Mouse (Mus musculus): ENCODE data around the gene Srp9. TPM values are rescaled to one million over a fixed set of nuclear protein-coding genes. Genes with fewer than 3 reads are reported as not detected.
"Not testable (repeated sequence)": the region's sequence is repeated elsewhere in the genome, so short reads cannot be mapped to it uniquely, and the experiment has no call there.

The Srp9 gene
- polyA plus RNA-seq, 1 experiment from 2014 or later: 113 TPM

DNA sequence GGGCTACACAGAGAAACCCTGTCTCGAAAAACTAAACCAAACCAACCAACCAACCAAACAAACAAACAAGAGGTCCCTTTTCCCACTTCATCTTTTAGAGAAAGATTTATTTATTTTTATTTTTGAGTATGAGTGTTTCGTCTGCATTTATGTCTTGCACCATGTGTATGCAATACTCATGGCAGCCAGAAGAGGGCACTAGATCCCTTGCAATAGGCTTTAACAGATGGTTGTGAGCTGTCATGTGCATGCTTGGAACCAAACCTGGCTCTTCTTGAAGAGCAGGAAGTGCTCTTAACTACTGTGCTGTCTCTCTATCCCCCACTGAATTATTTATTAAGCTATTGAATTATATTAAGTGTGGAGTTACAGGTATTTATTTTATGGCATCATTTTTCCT, 25.4 kb downstream of the Srp9 start:
- Histone ChIP-seq H3K9me3 (ENCODE audit: control insufficient read depth, low read length) (no peaks in the 10 kb centered on the region), H3K4me1 (ENCODE audit: control insufficient read depth in 2 of 2, insufficient read depth in 2 of 2, low read length in 2 of 2) (peaks cover 4 to 17% of the 10 kb centered on the region in 2 experiments; a peak in 3 of 4 replicates), H3K9ac (ENCODE audit: low read length) (no peak overlapping the region), H3K27me3 (ENCODE audit: control insufficient read depth, insufficient read depth, low read length) (no peaks in the 10 kb centered on the region), H3K4me3 (ENCODE audit: control insufficient read depth in 1 of 2, insufficient read depth in 1 of 2, low read depth in 1 of 2, low read length in 2 of 2) (no peak overlapping the region), H3K36me3 (ENCODE audit: control insufficient read depth, insufficient read depth, low read length) (no peaks in the 10 kb centered on the region), H3K27ac (replicated peaks in 1 of 2; ENCODE audit: control insufficient read depth in 1 of 2, insufficient read depth in 1 of 2, low read depth in 2 of 2, low read length in 2 of 2) (no peak overlapping the region; a peak in 1 of 4 replicates), H3K4me2 (ENCODE audit: low read length) (no peak overlapping the region)
- no peak for ATAC-seq (ENCODE audit: insufficient number of reproducible peaks, insufficient read depth, low FRiP score, low read depth)
- WGBS: 88% methylated on average over 2 of the region's 2 CpGs

DNA sequence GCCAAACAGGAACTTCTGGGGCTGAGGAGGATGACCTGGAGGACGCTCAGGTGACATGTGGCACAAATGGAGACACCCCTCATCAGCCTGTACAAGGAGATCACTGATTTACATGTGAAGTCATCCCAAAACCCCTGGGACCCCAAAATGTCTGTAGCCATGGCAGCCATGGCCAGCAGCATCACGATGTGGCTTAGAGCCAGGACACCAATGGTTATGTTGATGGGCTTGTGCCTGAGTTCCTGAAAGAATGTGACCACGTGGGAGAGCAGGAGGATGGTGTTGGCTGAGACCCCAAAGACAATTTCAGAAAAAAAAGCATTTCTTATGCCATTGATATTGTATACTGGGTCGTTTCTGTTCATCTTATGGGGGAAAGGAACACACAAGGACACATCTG, 33.2 kb downstream of the Srp9 start:
- Histone ChIP-seq H3K27ac (replicated peaks in 1 of 2; ENCODE audit: control insufficient read depth in 1 of 2, insufficient read depth in 1 of 2, low read depth in 2 of 2, low read length in 2 of 2) (no peak overlapping the region), H3K4me2 (ENCODE audit: low read length) (no peak overlapping the region), H3K27me3 (ENCODE audit: control insufficient read depth, insufficient read depth, low read length) (no peaks in the 10 kb centered on the region), H3K4me1 (ENCODE audit: control insufficient read depth in 2 of 2, insufficient read depth in 2 of 2, low read length in 2 of 2) (no peaks in the 10 kb centered on the region), H3K9ac (ENCODE audit: low read length) (no peak overlapping the region), H3K9me3 (ENCODE audit: control insufficient read depth, low read length) (no peaks in the 10 kb centered on the region), H3K36me3 (ENCODE audit: control insufficient read depth, insufficient read depth, low read length) (no peaks in the 10 kb centered on the region), H3K4me3 (ENCODE audit: control insufficient read depth in 1 of 2, insufficient read depth in 1 of 2, low read depth in 1 of 2, low read length in 2 of 2) (no peak overlapping the region)
- no peak for ATAC-seq (ENCODE audit: insufficient number of reproducible peaks, insufficient read depth, low FRiP score, low read depth)
- 59% methylated on average over 4 of the region's 4 CpGs for WGBS

DNA sequence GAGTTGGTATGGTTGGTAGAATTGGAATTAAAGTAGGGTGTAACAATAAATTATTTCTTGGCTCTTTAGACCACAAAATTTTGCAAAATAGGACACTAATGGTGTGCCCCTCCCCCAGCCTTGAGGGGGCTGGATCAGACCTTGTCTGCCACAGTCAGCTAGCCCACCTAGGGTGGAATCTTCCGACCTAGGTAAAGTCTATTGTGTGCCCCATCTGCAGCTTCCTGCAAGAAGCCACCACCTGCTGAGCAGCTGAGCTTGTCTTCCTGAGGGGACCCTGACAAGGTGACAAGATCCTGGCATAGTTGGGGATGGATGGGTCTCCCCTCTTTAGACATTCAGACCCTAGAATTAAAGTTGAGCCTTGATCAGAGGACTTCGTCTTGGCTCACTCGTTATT, 35.0 kb downstream of the Srp9 start:
- ATAC-seq (ENCODE audit: insufficient number of reproducible peaks, insufficient read depth, low FRiP score, low read depth): no peak
- Histone ChIP-seq H3K4me1 (ENCODE audit: control insufficient read depth in 2 of 2, insufficient read depth in 2 of 2, low read length in 2 of 2) (no peaks in the 10 kb centered on the region), H3K27me3 (ENCODE audit: control insufficient read depth, insufficient read depth, low read length) (no peaks in the 10 kb centered on the region), H3K9me3 (ENCODE audit: control insufficient read depth, low read length) (no peaks in the 10 kb centered on the region), H3K9ac (ENCODE audit: low read length) (no peak overlapping the region), H3K4me2 (ENCODE audit: low read length) (no peak overlapping the region), H3K27ac (replicated peaks in 1 of 2; ENCODE audit: control insufficient read depth in 1 of 2, insufficient read depth in 1 of 2, low read depth in 2 of 2, low read length in 2 of 2) (no peak overlapping the region), H3K36me3 (ENCODE audit: control insufficient read depth, insufficient read depth, low read length) (no peaks in the 10 kb centered on the region), H3K4me3 (ENCODE audit: control insufficient read depth in 1 of 2, insufficient read depth in 1 of 2, low read depth in 1 of 2, low read length in 2 of 2) (no peak overlapping the region)
- 74% methylated on average over 3 of the region's 3 CpGs for WGBS

DNA sequence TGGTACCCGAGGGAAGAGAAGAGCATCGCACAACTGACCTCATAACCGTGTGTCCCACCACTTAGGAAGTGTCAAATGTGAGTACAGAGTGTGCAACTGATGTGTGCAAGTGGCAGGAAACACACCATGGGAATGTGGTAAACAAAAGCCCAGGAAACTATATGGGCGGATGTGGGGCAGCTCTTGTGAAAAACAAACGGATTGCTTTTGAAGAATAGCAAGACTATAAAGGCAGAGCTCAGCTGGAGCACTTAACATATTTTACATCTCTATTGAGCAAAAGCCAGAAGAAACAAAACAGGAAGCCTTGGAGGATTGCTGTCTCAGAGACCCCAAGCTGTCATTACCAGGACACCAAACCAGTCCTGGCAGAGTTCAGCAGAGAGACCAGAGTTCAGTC, 38.4 kb downstream of the Srp9 start:
- Histone ChIP-seq H3K4me3 (ENCODE audit: control insufficient read depth in 1 of 2, insufficient read depth in 1 of 2, low read depth in 1 of 2, low read length in 2 of 2) (no peak overlapping the region), H3K9ac (ENCODE audit: low read length) (no peak overlapping the region), H3K9me3 (ENCODE audit: control insufficient read depth, low read length) (no peaks in the 10 kb centered on the region), H3K36me3 (ENCODE audit: control insufficient read depth, insufficient read depth, low read length) (no peaks in the 10 kb centered on the region), H3K27me3 (ENCODE audit: control insufficient read depth, insufficient read depth, low read length) (no peaks in the 10 kb centered on the region), H3K4me2 (ENCODE audit: low read length) (no peak overlapping the region), H3K4me1 (ENCODE audit: control insufficient read depth in 2 of 2, insufficient read depth in 2 of 2, low read length in 2 of 2) (no peaks in the 10 kb centered on the region), H3K27ac (replicated peaks in 1 of 2; ENCODE audit: control insufficient read depth in 1 of 2, insufficient read depth in 1 of 2, low read depth in 2 of 2, low read length in 2 of 2) (no peak overlapping the region)
- 56% methylated on average over 5 of the region's 5 CpGs for WGBS
- no peak for ATAC-seq (ENCODE audit: insufficient number of reproducible peaks, insufficient read depth, low FRiP score, low read depth)

DNA sequence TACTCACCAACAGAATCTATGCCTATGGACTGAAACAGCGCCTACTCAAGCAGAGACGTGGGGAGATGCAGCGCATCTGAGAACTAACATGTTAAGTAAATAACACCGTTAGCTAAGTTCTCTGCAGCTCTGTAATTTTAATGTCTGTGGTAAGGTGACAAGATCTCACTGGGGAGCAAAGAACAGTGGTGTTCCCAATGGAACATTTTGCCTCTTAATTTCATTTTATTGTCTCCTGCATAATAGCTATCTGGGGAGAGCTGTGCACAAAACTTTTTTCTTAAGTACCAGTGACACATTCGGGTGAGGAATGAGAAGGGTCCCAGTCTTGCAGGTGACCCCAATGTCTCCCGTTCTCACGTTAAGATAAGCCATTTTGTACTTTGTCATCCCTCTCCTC, 39.8 kb downstream of the Srp9 start, which contains the start of gene Vmn1r1:
Gene Vmn1r1, minus strand, starts transcription at position 101 of the 400 bp plus-strand sequence.
- no peak for ATAC-seq (ENCODE audit: insufficient number of reproducible peaks, insufficient read depth, low FRiP score, low read depth)
- no peak within 1 kb of the TSS for H3K27ac ChIP-seq (replicated peaks in 1 of 2; ENCODE audit: control insufficient read depth in 1 of 2, insufficient read depth in 1 of 2, low read depth in 2 of 2, low read length in 2 of 2)
- H3K9ac ChIP-seq (ENCODE audit: low read length): no peak within 1 kb of the TSS

DNA sequence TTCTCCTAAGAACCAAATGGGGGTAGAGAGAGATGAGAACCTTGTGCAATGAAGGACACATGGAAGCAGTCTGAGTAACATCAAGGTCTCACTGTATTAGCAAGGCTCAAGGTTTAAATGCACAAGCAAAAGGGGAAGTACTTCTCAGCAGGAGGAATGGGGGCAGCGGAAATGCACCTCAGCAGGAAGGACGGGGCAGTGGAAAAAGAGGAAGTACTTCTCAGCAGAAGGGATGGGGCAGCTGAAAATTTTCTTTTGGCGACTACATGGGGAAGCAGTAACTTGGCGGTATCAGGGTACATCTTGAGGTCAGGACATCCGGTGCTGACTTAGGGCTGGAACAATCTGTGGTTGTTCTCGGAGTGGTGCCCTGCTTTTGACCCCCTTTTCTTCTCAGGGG, 45.7 kb downstream of the Srp9 start:
- 90% methylated on average over 6 of the region's 6 CpGs for WGBS

More for the DNA sequence above, 39.8 kb downstream of the Srp9 start, which contains the start of gene Vmn1r1:
- Histone ChIP-seq H3K4me2 (ENCODE audit: low read length) (no peak within 1 kb of the TSS), H3K27me3 (ENCODE audit: control insufficient read depth, insufficient read depth, low read length) (no peaks in the 10 kb centered on the region), H3K4me3 (ENCODE audit: control insufficient read depth in 1 of 2, insufficient read depth in 1 of 2, low read depth in 1 of 2, low read length in 2 of 2) (no peak within 1 kb of the TSS), H3K36me3 (ENCODE audit: control insufficient read depth, insufficient read depth, low read length) (no peaks in the 10 kb centered on the region), H3K4me1 (ENCODE audit: control insufficient read depth in 2 of 2, insufficient read depth in 2 of 2, low read length in 2 of 2) (no peaks in the 10 kb centered on the region), H3K9me3 (ENCODE audit: control insufficient read depth, low read length) (no peaks in the 10 kb centered on the region)
- 82% methylated on average over 7 of the region's 7 CpGs for WGBS

DNA sequence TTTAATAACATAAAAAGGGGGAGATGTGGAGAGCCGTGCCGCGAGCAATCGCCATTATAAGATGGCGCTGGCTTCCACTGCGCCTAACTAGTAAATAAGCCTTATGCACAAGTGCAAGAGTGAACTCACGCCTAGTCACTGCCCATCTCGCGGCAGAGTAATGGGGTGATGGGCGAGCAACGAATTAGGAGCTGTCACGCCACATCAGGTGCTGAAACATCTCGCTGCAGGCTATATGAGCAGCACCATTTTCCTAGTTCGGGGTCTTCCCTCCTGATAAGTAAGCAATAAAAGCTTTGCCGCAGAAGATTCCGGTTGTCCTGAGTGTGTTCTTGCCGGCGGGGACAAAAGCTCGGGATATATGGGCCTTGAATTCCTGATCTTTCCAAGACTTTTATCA, 52.4 kb downstream of the Srp9 start:
- H3K4me1 ChIP-seq (ENCODE audit: control insufficient read depth in 2 of 2, insufficient read depth in 2 of 2, low read length in 2 of 2); H3K36me3 ChIP-seq (ENCODE audit: control insufficient read depth, insufficient read depth, low read length); H3K27ac ChIP-seq (replicated peaks in 1 of 2; ENCODE audit: control insufficient read depth in 1 of 2, insufficient read depth in 1 of 2, low read depth in 2 of 2, low read length in 2 of 2); H3K4me2 ChIP-seq (ENCODE audit: low read length); H3K9ac ChIP-seq (ENCODE audit: low read length); ATAC-seq (ENCODE audit: insufficient number of reproducible peaks, insufficient read depth, low FRiP score, low read depth); H3K9me3 ChIP-seq (ENCODE audit: control insufficient read depth, low read length); H3K4me3 ChIP-seq (ENCODE audit: control insufficient read depth in 1 of 2, insufficient read depth in 1 of 2, low read depth in 1 of 2, low read length in 2 of 2); H3K27me3 ChIP-seq (ENCODE audit: control insufficient read depth, insufficient read depth, low read length): not testable (repeated sequence)
- 89% methylated on average over 19 of the region's 19 CpGs for WGBS

More for the DNA sequence above, 45.7 kb downstream of the Srp9 start:
- H3K27ac ChIP-seq (replicated peaks in 1 of 2; ENCODE audit: control insufficient read depth in 1 of 2, insufficient read depth in 1 of 2, low read depth in 2 of 2, low read length in 2 of 2); H3K4me1 ChIP-seq (ENCODE audit: control insufficient read depth in 2 of 2, insufficient read depth in 2 of 2, low read length in 2 of 2); H3K27me3 ChIP-seq (ENCODE audit: control insufficient read depth, insufficient read depth, low read length); H3K9ac ChIP-seq (ENCODE audit: low read length); H3K36me3 ChIP-seq (ENCODE audit: control insufficient read depth, insufficient read depth, low read length); H3K9me3 ChIP-seq (ENCODE audit: control insufficient read depth, low read length); H3K4me3 ChIP-seq (ENCODE audit: control insufficient read depth in 1 of 2, insufficient read depth in 1 of 2, low read depth in 1 of 2, low read length in 2 of 2); ATAC-seq (ENCODE audit: insufficient number of reproducible peaks, insufficient read depth, low FRiP score, low read depth); H3K4me2 ChIP-seq (ENCODE audit: low read length): not testable (repeated sequence)
